Mouse (Mus musculus): Measurements from ENCODE around the gene Olig2.

GRCm38 (mm10) chr16:91219246-91219645 is 6.0 kb upstream of the Olig2 start:
- TF ChIP-seq CTCF (IDR thresholded peaks at IDR 0.05; ENCODE audit: control insufficient read depth, insufficient read depth, insufficient replicate concordance, low read depth, low read length) = no peak
- no peak for TF ChIP-seq POLR2A (IDR thresholded peaks at IDR 0.05; ENCODE audit: control insufficient read depth, low read depth, low read length)

Data from testis, adult 2 months (tissue).